Mouse (Mus musculus) liver, embryonic 11.5 days (tissue): Measurements from ENCODE around the gene Fyb2. TPM values are rescaled to one million over a fixed set of nuclear protein-coding genes. Genes with fewer than 3 reads are reported as not detected.

Source experiments
- ATAC-seq: fragments of 200-750 bp; cut with Nextera tagmentation; replicated peaks from 2 replicates; pipeline ENCODE4 v1.8.0; 2017; ENCODE audit warnings: moderate number of reproducible peaks, mild to moderate bottlenecking, moderate TSS enrichment, moderate library complexity; ENCODE audit not compliant: low FRiP score
- DNase-seq: peaks from one replicate; pipeline ENCODE4 v3.0.0-alpha.2; 2017; ENCODE audit warnings: low spot score
- H3K27ac ChIP-seq: fragments of 300-500 bp; sonication (generic); 2 replicates; pipeline ENCODE4 v1.5.1; 2014; ENCODE audit warnings: mild to moderate bottlenecking, low read depth, low read length, control low read depth
- H3K27me3 ChIP-seq: fragments of 300-500 bp; sonication (generic); replicated peaks from 2 replicates; pipeline ENCODE4 v1.6.1; 2014; ENCODE audit warnings: low read length, mixed read lengths; ENCODE audit not compliant: control insufficient read depth, insufficient read depth
- H3K36me3 ChIP-seq: fragments of 300-500 bp; sonication (generic); 2 replicates; pipeline ENCODE4 v1.6.1; 2014; ENCODE audit warnings: mild to moderate bottlenecking, low read length, moderate library complexity, mixed read lengths; ENCODE audit not compliant: control insufficient read depth, insufficient read depth
- H3K4me1 ChIP-seq: fragments of 300-500 bp; sonication (generic); replicated peaks from 2 replicates; pipeline ENCODE4 v1.6.1; 2014; ENCODE audit warnings: low read length, mixed read lengths; ENCODE audit not compliant: control insufficient read depth, insufficient read depth
- H3K4me2 ChIP-seq: fragments of 300-500 bp; sonication (generic); 2 replicates; pipeline ENCODE4 v1.6.1; 2014; ENCODE audit warnings: mild to moderate bottlenecking, control low read depth, moderate library complexity
- H3K4me3 ChIP-seq: fragments of 300-500 bp; sonication (generic); 2 replicates; pipeline ENCODE4 v1.5.1; 2014; ENCODE audit warnings: low read depth, low read length, control low read depth
- H3K9ac ChIP-seq: fragments of 300-500 bp; sonication (generic); 2 replicates; pipeline ENCODE4 v1.6.1; 2014; ENCODE audit warnings: low read depth, low read length, control low read depth
- H3K9me3 ChIP-seq: fragments of 300-500 bp; sonication (generic); 2 replicates; pipeline ENCODE4 v1.6.1; 2016; ENCODE audit warnings: low read length, inconsistent platforms, mixed read lengths; ENCODE audit not compliant: control insufficient read depth
- WGBS: fragments of 180-500 bp; shearing (Covaris S2); extraction: QIAGEN DNeasy Blood & Tissue Kit; methylation state at CpG from one replicate; pipeline ENCODE4 v1.1.7; 2014; 5-methylcytosine and 5-hydroxymethylcytosine counted together
- polyA plus RNA-seq: library from polyadenylated mRNA; unstranded; fragments of >200 nt; fragmentation: Nextera tagmentation; extraction: Ambion mirVana; gene quantifications from 2 replicates; pipeline ENCODE4 v1.2.1, GENCODE M21; 2014

Gene Fyb2
- polyA plus RNA-seq, 1 experiment from 2014 or later, result 0.10 TPM

- H3K27me3 ChIP-seq, result no peaks in the 10 kb centered on the region
- H3K4me3 ChIP-seq, result no peak overlapping the region
- no peaks in the 10 kb centered on the region for H3K9me3 ChIP-seq
- DNase-seq (no peak), ATAC-seq (no peak)
- H3K9ac ChIP-seq, result no peak overlapping the region
- no peaks in the 10 kb centered on the region for H3K36me3 ChIP-seq
- H3K27ac ChIP-seq, result no peak overlapping the region
- H3K4me1 ChIP-seq, result no peaks in the 10 kb centered on the region
- WGBS, result 71% methylated on average over 3 of the region's 3 CpGs
- no peak overlapping the region for H3K4me2 ChIP-seq
Observed at GRCm38 (mm10) chr4:104949304-104949703, 36.0 kb downstream of the Fyb2 start.

GRCm38 (mm10) chr4:104951280-104951878 lies 38.1 kb downstream of the Fyb2 start:
- Histone ChIP-seq H3K4me3 (no peak overlapping the region), H3K9ac (no peak overlapping the region), H3K27me3 (no peaks in the 10 kb centered on the region), H3K4me2 (no peak overlapping the region), H3K4me1 (no peaks in the 10 kb centered on the region), H3K27ac (no peak overlapping the region), H3K36me3 (no peaks in the 10 kb centered on the region), H3K9me3 (no peaks in the 10 kb centered on the region)
- 79% methylated on average over 4 of the region's 4 CpGs for WGBS
- DNase-seq, result no peak
- ATAC-seq, result no peak

GRCm38 (mm10) chr4:104956691-104957090 lies 43.4 kb downstream of the Fyb2 start:
- no peak overlapping the region for H3K4me3 ChIP-seq
- H3K9me3 ChIP-seq, result no peaks in the 10 kb centered on the region
- no peaks in the 10 kb centered on the region for H3K27me3 ChIP-seq
- no peaks in the 10 kb centered on the region for H3K36me3 ChIP-seq
- ATAC-seq (no peak), DNase-seq (no peak)
- no peak overlapping the region for H3K9ac ChIP-seq
- H3K4me1 ChIP-seq, result no peaks in the 10 kb centered on the region
- H3K27ac ChIP-seq, result no peak overlapping the region
- H3K4me2 ChIP-seq, result no peak overlapping the region
- WGBS, result 76% methylated on average over 7 of the region's 7 CpGs

- ATAC-seq, result no peak
- Histone ChIP-seq H3K9me3 (no peaks in the 10 kb centered on the region), H3K4me1 (no peaks in the 10 kb centered on the region), H3K4me2 (no peak overlapping the region), H3K27me3 (no peaks in the 10 kb centered on the region), H3K4me3 (no peak overlapping the region), H3K27ac (no peak overlapping the region), H3K9ac (no peak overlapping the region), H3K36me3 (no peaks in the 10 kb centered on the region)
- 85% methylated on average over 5 of the region's 5 CpGs for WGBS
- DNase-seq, result no peak
Observed at GRCm38 (mm10) chr4:104961431-104961830, 48.2 kb downstream of the Fyb2 start.

GRCm38 (mm10) chr4:104972606-104973005 lies 59.4 kb downstream of the Fyb2 start:
- ATAC-seq (no peak), DNase-seq (no peak)
- no peaks in the 10 kb centered on the region for H3K4me1 ChIP-seq
- no peaks in the 10 kb centered on the region for H3K27me3 ChIP-seq
- no peak overlapping the region for H3K9ac ChIP-seq
- H3K4me3 ChIP-seq, result no peak overlapping the region
- WGBS, result 74% methylated on average over 2 of the region's 2 CpGs
- H3K9me3 ChIP-seq, result no peaks in the 10 kb centered on the region
- no peak overlapping the region for H3K27ac ChIP-seq
- no peak overlapping the region for H3K4me2 ChIP-seq
- H3K36me3 ChIP-seq, result no peaks in the 10 kb centered on the region

GRCm38 (mm10) chr4:104975162-104975830 lies 62.0 kb downstream of the Fyb2 start:
- Histone ChIP-seq H3K4me2 (no peak overlapping the region), H3K4me1 (no peaks in the 10 kb centered on the region), H3K27ac (no peak overlapping the region), H3K27me3 (no peaks in the 10 kb centered on the region), H3K4me3 (no peak overlapping the region), H3K36me3 (no peaks in the 10 kb centered on the region), H3K9ac (no peak overlapping the region), H3K9me3 (no peaks in the 10 kb centered on the region)
- DNase-seq, result no peak
- WGBS, result 80% methylated on average over 6 of the region's 6 CpGs
- ATAC-seq, result no peak

- Histone ChIP-seq H3K4me2 (no peak overlapping the region), H3K4me3 (no peak overlapping the region), H3K9me3 (no peaks in the 10 kb centered on the region), H3K27me3 (no peaks in the 10 kb centered on the region), H3K36me3 (no peaks in the 10 kb centered on the region), H3K4me1 (no peaks in the 10 kb centered on the region), H3K27ac (no peak overlapping the region), H3K9ac (no peak overlapping the region)
- DNase-seq (no peak), ATAC-seq (no peak)
- WGBS, result 76% methylated on average over 5 of the region's 5 CpGs
Observed at GRCm38 (mm10) chr4:104985960-104986632, 72.8 kb downstream of the Fyb2 start.

- no peak for ATAC-seq
- 76% methylated on average over 7 of the region's 7 CpGs for WGBS
- no peak overlapping the region for H3K4me2 ChIP-seq
- H3K27ac ChIP-seq, result no peak overlapping the region
- H3K9ac ChIP-seq, result no peak overlapping the region
- no peaks in the 10 kb centered on the region for H3K4me1 ChIP-seq
- no peak overlapping the region for H3K4me3 ChIP-seq
- no peaks in the 10 kb centered on the region for H3K36me3 ChIP-seq
- no peaks in the 10 kb centered on the region for H3K27me3 ChIP-seq
- no peak for DNase-seq
- H3K9me3 ChIP-seq, result no peaks in the 10 kb centered on the region
Observed at GRCm38 (mm10) chr4:104987631-104988030, 74.4 kb downstream of the Fyb2 start.

- H3K27me3 ChIP-seq, result no peaks in the 10 kb centered on the region
- ATAC-seq (no peak), DNase-seq (no peak)
- no peak overlapping the region for H3K4me2 ChIP-seq
- no peaks in the 10 kb centered on the region for H3K4me1 ChIP-seq
- no peaks in the 10 kb centered on the region for H3K36me3 ChIP-seq
- H3K9me3 ChIP-seq, result no peaks in the 10 kb centered on the region
- no peak overlapping the region for H3K9ac ChIP-seq
- no peak overlapping the region for H3K4me3 ChIP-seq
- H3K27ac ChIP-seq, result no peak overlapping the region
- 79% methylated on average over 5 of the region's 5 CpGs for WGBS
Observed at GRCm38 (mm10) chr4:104988102-104988501, 74.8 kb downstream of the Fyb2 start.
